Mouse (Mus musculus) ES-E14 (cell line): ENCODE measurements around the gene Olfr906. TPM values are rescaled to one million over a fixed set of nuclear protein-coding genes. Genes with fewer than 3 reads are reported as not detected.

Experiments used
- DNase-seq: peaks from one replicate; pipeline ENCODE4 v3.0.0-alpha.2; 2013; ENCODE audit warnings: low read depth, low spot score
- H3K27ac ChIP-seq: 2 replicates; pipeline ENCODE4 v1.5.1; 2012; ENCODE audit warnings: low read depth, mild to moderate bottlenecking, low read length, moderate library complexity, mixed read lengths; ENCODE audit not compliant: poor library complexity, insufficient read depth, severe bottlenecking
- H3K36me3 ChIP-seq: 2 replicates; pipeline ENCODE4 v1.6.1; 2012; ENCODE audit warnings: mild to moderate bottlenecking, low read length, moderate library complexity, mixed read lengths; ENCODE audit not compliant: control insufficient read depth, poor library complexity, insufficient read depth, severe bottlenecking
- H3K4me1 ChIP-seq, 2 experiments: fragments of 150-350 bp in 1 of 2; sonication (generic) in 1 of 2; 2 replicates each; pipeline ENCODE4 v1.6.1; 2012; ENCODE audit warnings: low read length in 2 of 2, mild to moderate bottlenecking in 1 of 2, mixed read lengths in 1 of 2; ENCODE audit not compliant: control insufficient read depth in 2 of 2, insufficient read depth in 2 of 2, poor library complexity in 1 of 2
- H3K4me3 ChIP-seq, 2 experiments: fragments of 150-350 bp in 1 of 2; sonication (generic) in 1 of 2; 2 replicates each; pipeline ENCODE4 v1.5.1; 2012; ENCODE audit warnings: low read length in 2 of 2, low read depth in 1 of 2, mild to moderate bottlenecking in 1 of 2, mixed read lengths in 1 of 2; ENCODE audit not compliant: insufficient read depth in 1 of 2, poor library complexity in 1 of 2, severe bottlenecking in 1 of 2
- H3K9ac ChIP-seq: 2 replicates; pipeline ENCODE4 v1.6.1; 2012; ENCODE audit warnings: low read depth, mild to moderate bottlenecking, low read length, mixed read lengths; ENCODE audit not compliant: poor library complexity, insufficient read depth, severe bottlenecking
- H3K9me3 ChIP-seq: fragments of 150-350 bp; sonication (generic); 2 replicates; pipeline ENCODE4 v1.6.1; 2012; ENCODE audit warnings: low read depth, mild to moderate bottlenecking, low read length; ENCODE audit not compliant: control insufficient read depth, insufficient read depth
- CHD2 ChIP-seq: IDR thresholded peaks from 2 replicates; pipeline ENCODE4 v1.6.1; 2014; ENCODE audit warnings: mild to moderate bottlenecking, low read depth, low read length, inconsistent platforms
- HCFC1 ChIP-seq: IDR thresholded peaks from 2 replicates; pipeline ENCODE4 v1.6.1; 2012; ENCODE audit warnings: low read length, inconsistent platforms, borderline replicate concordance; ENCODE audit not compliant: insufficient read depth
- MAFK ChIP-seq: IDR thresholded peaks from 2 replicates; pipeline ENCODE4 v1.6.1; 2014; ENCODE audit warnings: mild to moderate bottlenecking, low read depth, low read length, inconsistent platforms; ENCODE audit not compliant: insufficient read depth
- ZC3H11A ChIP-seq: IDR thresholded peaks from 2 replicates; pipeline ENCODE4 v1.6.1; 2012; ENCODE audit warnings: low read depth, mild to moderate bottlenecking, inconsistent platforms, low read length, borderline replicate concordance
- ZNF384 ChIP-seq: IDR thresholded peaks from 2 replicates; pipeline ENCODE4 v1.6.1; 2012; ENCODE audit warnings: low read depth, low read length, inconsistent platforms
- in situ Hi-C, 2 experiments: fragments of 600-800 bp; cut with MboI; formaldehyde crosslinking; loops; one replicate each; pipeline ENCODE4 v1.15.1; 2025; ENCODE audit warnings: low sequenced_read_pairs in 2 of 2, inconsistent platforms in 1 of 2; ENCODE audit not compliant: unreplicated experiment in 2 of 2
- total RNA-seq: library from RNA; depleted of rRNA; stranded (reverse); fragments of 300-350 nt; gene quantifications from 2 replicates; pipeline ENCODE4 v1.2.3, GENCODE M21; 2012; rRNA removed

The Olfr906 gene
- total RNA-seq, 1 experiment, result not detected

DNA sequence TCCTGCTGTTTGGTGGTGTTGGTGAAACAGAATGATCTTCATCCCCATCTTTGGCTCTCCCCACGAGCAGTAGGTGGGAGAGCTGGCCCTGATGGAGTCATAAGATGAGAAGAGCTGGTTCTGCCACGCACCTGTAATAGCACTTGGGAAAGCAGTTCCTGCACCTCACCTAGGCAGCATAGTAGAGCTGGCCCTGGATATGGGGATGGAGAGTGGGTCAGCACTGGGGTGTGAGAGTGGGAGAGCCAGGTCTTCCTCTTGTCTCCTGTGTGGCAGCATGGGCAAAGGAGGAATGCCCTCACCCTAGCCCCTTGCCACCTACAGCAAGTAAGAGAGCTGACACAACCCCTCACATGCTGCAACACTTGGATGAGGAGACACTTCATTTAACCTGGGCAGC is 25.5 kb downstream of the Olfr906 start:
- no peak for DNase-seq
- Histone ChIP-seq H3K36me3 (no peaks in the 10 kb centered on the region), H3K4me1 (no peaks in the 10 kb centered on the region), H3K9me3 (no peaks in the 10 kb centered on the region), H3K27ac (no peak overlapping the region), H3K9ac (no peak overlapping the region), H3K4me3 (no peak overlapping the region)
- no peak for TF ChIP-seq ZNF384
- no peak for TF ChIP-seq ZC3H11A
- TF ChIP-seq HCFC1, result no peak
- no peak for TF ChIP-seq MAFK
- no peak for TF ChIP-seq CHD2
- in situ Hi-C loops, result no loop called here

- Histone ChIP-seq H3K9ac (no peak within 1 kb of the TSS), H3K4me3 (no peak within 1 kb of the TSS), H3K4me1 (no peaks in the 10 kb centered on the region), H3K27ac (no peak within 1 kb of the TSS), H3K9me3 (no peaks in the 10 kb centered on the region), H3K36me3 (no peaks in the 10 kb centered on the region)
- TF ChIP-seq HCFC1, result no peak
- no peak for TF ChIP-seq ZC3H11A
- TF ChIP-seq CHD2, result no peak
- TF ChIP-seq MAFK, result no peak
- no peak for TF ChIP-seq ZNF384
- no peak for DNase-seq
- in situ Hi-C loops, result no loop called here
These were observed 34.4 kb downstream of the Olfr906 start, which contains the start of gene Olfr911-ps1 for GRCm38 (mm10) chr9:38521280-38521679. Gene Olfr911-ps1, plus strand, starts transcription at chr9:38521580.

GRCm38 (mm10) chr9:38537549-38537948 is 50.7 kb downstream of the Olfr906 start, which contains the start of gene Olfr910:
Gene Olfr910, plus strand, starts transcription at chr9:38537849.
- Histone ChIP-seq H3K9ac (no peak within 1 kb of the TSS), H3K4me3 (no peak within 1 kb of the TSS), H3K9me3 (no peaks in the 10 kb centered on the region), H3K4me1 (no peaks in the 10 kb centered on the region), H3K27ac (no peak within 1 kb of the TSS), H3K36me3 (no peaks in the 10 kb centered on the region)
- no peak for DNase-seq
- TF ChIP-seq HCFC1, result no peak
- TF ChIP-seq CHD2, result no peak
- no peak for TF ChIP-seq MAFK
- no peak for TF ChIP-seq ZNF384
- TF ChIP-seq ZC3H11A, result no peak
- in situ Hi-C loops, result no loop called here

Other genes with a start within 250 kb of the Olfr906 start
- not detected in 2 replicates for gene Olfr143, start 234.3 kb upstream of the Olfr906 start, total RNA-seq
- not detected in 2 replicates for gene Olfr895, start 219.2 kb upstream of the Olfr906 start, total RNA-seq
- not detected in 2 replicates for gene Olfr896-ps1, start 196.0 kb upstream of the Olfr906 start, total RNA-seq
- gene Olfr25, start 158.0 kb upstream of the Olfr906 start, total RNA-seq, result not detected in 2 replicates
- not detected in 2 replicates for gene Olfr898, start 138.7 kb upstream of the Olfr906 start, total RNA-seq
- gene Olfr250, start 120.2 kb upstream of the Olfr906 start, total RNA-seq, result not detected in 2 replicates
- gene Olfr251, start 110.0 kb upstream of the Olfr906 start, total RNA-seq, result not detected in 2 replicates
- gene Olfr147, start 85.4 kb upstream of the Olfr906 start, total RNA-seq, result 0.49 and 0.53 TPM in 2 replicates
- gene Olfr901, start 57.6 kb upstream of the Olfr906 start, total RNA-seq, result 0.26 and 0.58 TPM in 2 replicates
- not detected in 2 replicates for gene Olfr902, start 39.4 kb upstream of the Olfr906 start, total RNA-seq
- not detected in 2 replicates for gene Olfr904, start 23.9 kb upstream of the Olfr906 start, total RNA-seq
- gene Olfr905, start 16.0 kb upstream of the Olfr906 start, total RNA-seq, result not detected in 2 replicates
- not detected in 2 replicates for gene Olfr907, start 8.7 kb downstream of the Olfr906 start, total RNA-seq
- not detected in 2 replicates for gene Olfr911-ps1, start 34.5 kb downstream of the Olfr906 start, total RNA-seq
- not detected in 2 replicates for gene Olfr910, start 50.8 kb downstream of the Olfr906 start, total RNA-seq
- gene Olfr912, start 93.1 kb downstream of the Olfr906 start, total RNA-seq, result not detected in 2 replicates
- gene Olfr913, start 105.7 kb downstream of the Olfr906 start, total RNA-seq, result not detected in 2 replicates
- gene Olfr914, start 118.0 kb downstream of the Olfr906 start, total RNA-seq, result not detected in 2 replicates
- not detected in 2 replicates for gene Olfr916, start 172.8 kb downstream of the Olfr906 start, total RNA-seq
- gene Olfr917, start 178.8 kb downstream of the Olfr906 start, total RNA-seq, result not detected in 2 replicates
- gene Olfr918, start 187.5 kb downstream of the Olfr906 start, total RNA-seq, result not detected in 2 replicates
- gene Olfr919, start 216.6 kb downstream of the Olfr906 start, total RNA-seq, result not detected in 2 replicates
- 10.4 and 11.9 TPM in 2 replicates for gene Vwa5a, start 231.2 kb downstream of the Olfr906 start, total RNA-seq